Mouse (Mus musculus): ENCODE measurements around the gene Foxs1. TPM values are rescaled to one million over a fixed set of nuclear protein-coding genes. Genes with fewer than 3 reads are reported as not detected.

The Foxs1 gene
- total and polyA plus RNA-seq, 3 experiments = 1.7 to 10.5 (median 3.5) TPM

DNA sequence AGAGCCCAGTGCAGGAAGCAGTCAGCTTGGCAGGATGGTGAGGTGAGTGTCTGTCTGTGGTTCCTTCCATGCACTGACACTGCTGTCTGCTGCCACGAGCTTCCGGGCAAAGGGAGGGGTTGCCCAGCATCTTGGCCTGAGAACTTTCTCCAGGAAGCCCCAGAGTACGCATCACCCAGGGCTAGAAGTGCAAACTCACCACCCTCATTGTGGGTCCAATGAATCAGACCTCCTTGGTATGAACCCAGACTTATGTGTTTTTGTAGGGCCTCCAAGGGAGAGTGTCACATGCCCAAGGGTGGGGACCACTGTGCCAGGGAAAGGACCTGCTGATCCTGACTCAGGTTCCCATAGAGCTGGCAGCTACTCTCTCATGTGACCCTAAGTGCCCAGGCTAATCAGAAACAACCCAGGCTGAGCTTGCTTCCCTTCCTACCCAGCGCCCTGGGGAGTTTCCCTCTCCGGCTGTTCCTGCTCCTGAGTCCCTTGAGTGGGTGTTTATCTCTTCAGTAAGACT lies 28.8 kb downstream of the Foxs1 start:
- Histone ChIP-seq H3K27ac (peak overlapping the region; percentile 60), H3K27me3 (ENCODE audit: control insufficient read depth, insufficient read depth, low read length) (no peaks in the 10 kb centered on the region), H3K4me3 (no peak overlapping the region), H3K4me1 (ENCODE audit: control insufficient read depth, insufficient read depth, low read length) (peaks cover 7% of the 10 kb centered on the region), H3K36me3 (ENCODE audit: control insufficient read depth, insufficient read depth, low read length) (no peaks in the 10 kb centered on the region), H3K79me2 (replicated peaks; ENCODE audit: control insufficient read depth, insufficient read depth, low read length) (no peaks in the 10 kb centered on the region), H3K9ac (ENCODE audit: low read depth, low read length) (no peak overlapping the region)
- intact Hi-C loops (cut with DNase I) = no loop called here
- 19% methylated on average over 5 of the region's 5 CpGs for WGBS
- peak; percentile 42 to 45 for DNase-seq
- TF ChIP-seq EP300 (IDR thresholded peaks at IDR 0.05; ENCODE audit: insufficient read depth, low read depth, low read length) (no peak), POLR2A (IDR thresholded peaks at IDR 0.05; ENCODE audit: insufficient read depth, low read depth, low read length) (no peak), CTCF (IDR thresholded peaks at IDR 0.05) (no peak)

GRCm38 (mm10) chr2:152903586-152903985 lies 29.4 kb downstream of the Foxs1 start:
- no peak overlapping the region for H3K4me3 ChIP-seq
- peak in 1 of 2 experiments; percentile 38 for DNase-seq
- WGBS = 86% methylated on average over 4 of the region's 4 CpGs

DNA sequence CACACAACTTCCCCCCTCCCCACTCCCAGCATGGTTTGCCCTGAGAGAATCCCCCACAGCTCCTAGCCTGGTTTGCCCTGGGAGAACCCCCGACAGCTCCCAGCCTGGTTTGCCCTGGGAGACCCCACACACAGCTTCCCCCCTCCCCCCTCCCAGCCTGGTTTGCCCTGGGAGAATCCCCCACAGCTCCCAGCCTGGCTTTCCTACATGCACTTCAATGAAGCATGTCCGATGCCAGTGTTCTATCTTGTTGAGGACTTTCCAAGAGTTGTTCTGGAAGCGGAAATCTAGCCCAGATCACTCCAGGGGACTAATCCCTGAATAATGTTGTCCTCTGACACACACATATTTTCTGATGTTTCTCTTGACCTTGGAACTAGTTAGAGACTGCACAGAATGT lies 30.4 kb downstream of the Foxs1 start:
- WGBS = 58% methylated on average over 3 of the region's 3 CpGs
- Histone ChIP-seq H3K27ac (no peak overlapping the region), H3K9ac (ENCODE audit: low read depth, low read length) (no peak overlapping the region), H3K27me3 (ENCODE audit: control insufficient read depth, insufficient read depth, low read length) (no peaks in the 10 kb centered on the region), H3K36me3 (ENCODE audit: control insufficient read depth, insufficient read depth, low read length) (no peaks in the 10 kb centered on the region), H3K4me1 (ENCODE audit: control insufficient read depth, insufficient read depth, low read length) (peaks cover 7% of the 10 kb centered on the region), H3K79me2 (replicated peaks; ENCODE audit: control insufficient read depth, insufficient read depth, low read length) (no peaks in the 10 kb centered on the region), H3K4me3 (no peak overlapping the region)
- DNase-seq = no peak
- TF ChIP-seq EP300 (IDR thresholded peaks at IDR 0.05; ENCODE audit: insufficient read depth, low read depth, low read length) (no peak), POLR2A (IDR thresholded peaks at IDR 0.05; ENCODE audit: insufficient read depth, low read depth, low read length) (no peak), CTCF (IDR thresholded peaks at IDR 0.05) (no peak)
- intact Hi-C loops (cut with DNase I) = no loop called here

More at GRCm38 (mm10) chr2:152903586-152903985, 29.4 kb downstream of the Foxs1 start:
- Histone ChIP-seq H3K4me1 (ENCODE audit: control insufficient read depth, insufficient read depth, low read length) (peaks cover 7% of the 10 kb centered on the region), H3K79me2 (replicated peaks; ENCODE audit: control insufficient read depth, insufficient read depth, low read length) (no peaks in the 10 kb centered on the region), H3K27me3 (ENCODE audit: control insufficient read depth, insufficient read depth, low read length) (no peaks in the 10 kb centered on the region), H3K36me3 (ENCODE audit: control insufficient read depth, insufficient read depth, low read length) (no peaks in the 10 kb centered on the region), H3K9ac (ENCODE audit: low read depth, low read length) (no peak overlapping the region), H3K27ac (peak overlapping the region; percentile 60)
- TF ChIP-seq EP300 (IDR thresholded peaks at IDR 0.05; ENCODE audit: insufficient read depth, low read depth, low read length) (no peak), POLR2A (IDR thresholded peaks at IDR 0.05; ENCODE audit: insufficient read depth, low read depth, low read length) (no peak), CTCF (IDR thresholded peaks at IDR 0.05) (no peak)
- intact Hi-C loops (cut with DNase I) = no loop called here

DNA sequence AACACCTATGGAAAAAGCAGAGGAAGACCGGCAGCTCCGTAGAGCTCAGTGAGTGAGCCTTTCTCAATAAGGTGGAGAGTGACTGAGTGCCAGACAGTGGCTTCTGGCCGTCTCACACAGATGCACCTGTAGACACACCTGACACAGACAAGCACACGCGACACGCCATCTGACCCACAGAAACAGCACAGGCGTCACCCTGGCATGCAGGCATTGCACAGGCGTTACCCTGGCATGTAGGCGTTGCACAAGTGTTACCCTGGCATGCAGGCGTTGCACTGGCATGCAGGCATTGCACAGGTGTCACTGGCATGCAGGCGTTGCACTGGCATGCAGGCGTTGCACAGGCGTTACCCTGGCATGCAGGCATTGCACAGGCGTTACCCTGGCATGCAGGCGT lies 31.7 kb downstream of the Foxs1 start:
- DNase-seq = no peak
- Histone ChIP-seq H3K27ac (no peak overlapping the region), H3K27me3 (ENCODE audit: control insufficient read depth, insufficient read depth, low read length) (no peaks in the 10 kb centered on the region), H3K4me1 (ENCODE audit: control insufficient read depth, insufficient read depth, low read length) (peaks cover 6% of the 10 kb centered on the region), H3K9ac (ENCODE audit: low read depth, low read length) (no peak overlapping the region), H3K36me3 (ENCODE audit: control insufficient read depth, insufficient read depth, low read length) (no peaks in the 10 kb centered on the region), H3K79me2 (replicated peaks; ENCODE audit: control insufficient read depth, insufficient read depth, low read length) (no peaks in the 10 kb centered on the region), H3K4me3 (no peak overlapping the region)
- no peak for TF ChIP-seq CTCF (IDR thresholded peaks at IDR 0.05)
- no peak for TF ChIP-seq POLR2A (IDR thresholded peaks at IDR 0.05; ENCODE audit: insufficient read depth, low read depth, low read length)
- TF ChIP-seq EP300 (IDR thresholded peaks at IDR 0.05; ENCODE audit: insufficient read depth, low read depth, low read length) = no peak
- WGBS = 94% methylated on average over 15 of the region's 15 CpGs
- intact Hi-C loops (cut with DNase I) = no loop called here

DNA sequence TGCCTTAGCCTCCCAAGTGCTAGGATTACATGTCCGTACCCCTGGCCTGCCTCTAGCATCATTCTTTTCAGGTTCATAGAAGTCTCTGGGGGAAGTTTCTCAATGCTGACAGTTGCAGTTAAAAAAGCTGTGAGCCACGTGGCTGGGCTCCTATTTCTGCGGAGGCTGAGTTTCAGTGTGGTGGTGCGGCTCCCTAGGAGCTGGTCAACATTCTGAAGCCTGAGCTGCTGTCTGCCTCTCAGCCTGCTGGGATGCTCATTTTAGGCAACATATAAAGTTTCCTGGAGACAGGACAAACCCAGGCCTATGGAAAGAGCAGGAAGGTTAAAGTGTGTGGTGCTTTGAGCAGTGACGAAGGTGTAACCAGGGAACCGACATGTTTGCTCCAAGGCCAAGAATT lies 34.0 kb downstream of the Foxs1 start:
- 87% methylated on average over 6 of the region's 6 CpGs for WGBS
- no peak overlapping the region for H3K27ac ChIP-seq
- no peak for TF ChIP-seq EP300 (IDR thresholded peaks at IDR 0.05; ENCODE audit: insufficient read depth, low read depth, low read length)
- TF ChIP-seq CTCF (IDR thresholded peaks at IDR 0.05) = no peak
- TF ChIP-seq POLR2A (IDR thresholded peaks at IDR 0.05; ENCODE audit: insufficient read depth, low read depth, low read length) = no peak
- no peaks in the 10 kb centered on the region; the same call in none of the 2 replicates for H3K4me1 ChIP-seq (ENCODE audit: control insufficient read depth, insufficient read depth, low read length)
- intact Hi-C loops (cut with DNase I) = no loop called here
- no peaks in the 10 kb centered on the region for H3K27me3 ChIP-seq (ENCODE audit: control insufficient read depth, insufficient read depth, low read length)
- H3K9ac ChIP-seq (ENCODE audit: low read depth, low read length) = no peak overlapping the region
- DNase-seq = no peak
- H3K36me3 ChIP-seq (ENCODE audit: control insufficient read depth, insufficient read depth, low read length) = no peaks in the 10 kb centered on the region
- H3K79me2 ChIP-seq (replicated peaks; ENCODE audit: control insufficient read depth, insufficient read depth, low read length) = no peaks in the 10 kb centered on the region
- H3K4me3 ChIP-seq = no peak overlapping the region

DNA sequence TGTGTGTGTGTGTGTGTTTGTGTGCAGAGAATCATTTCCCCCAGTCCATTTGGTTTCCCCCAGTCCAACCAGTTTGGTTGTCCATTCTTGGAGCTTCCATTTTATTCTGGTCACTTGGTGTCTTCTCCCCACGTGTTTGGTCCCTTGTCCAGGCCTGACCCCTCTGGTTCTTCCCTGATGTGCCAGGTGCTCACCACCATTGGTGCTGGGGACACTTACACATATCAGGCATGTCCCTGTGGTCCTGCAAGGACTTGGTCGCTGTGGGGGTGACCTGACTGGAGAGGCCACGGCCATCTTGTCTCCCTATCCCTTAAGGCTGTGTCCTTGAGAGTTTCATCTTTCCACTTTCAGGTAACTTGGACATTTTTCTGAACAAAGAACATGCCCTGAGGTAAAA lies 36.1 kb downstream of the Foxs1 start:
- TF ChIP-seq POLR2A (IDR thresholded peaks at IDR 0.05; ENCODE audit: insufficient read depth, low read depth, low read length) (no peak), CTCF (IDR thresholded peaks at IDR 0.05) (no peak), EP300 (IDR thresholded peaks at IDR 0.05; ENCODE audit: insufficient read depth, low read depth, low read length) (no peak)
- Histone ChIP-seq H3K4me3 (no peak overlapping the region), H3K27me3 (ENCODE audit: control insufficient read depth, insufficient read depth, low read length) (no peaks in the 10 kb centered on the region), H3K9ac (ENCODE audit: low read depth, low read length) (no peak overlapping the region), H3K4me1 (ENCODE audit: control insufficient read depth, insufficient read depth, low read length) (no peaks in the 10 kb centered on the region), H3K27ac (no peak overlapping the region), H3K79me2 (replicated peaks; ENCODE audit: control insufficient read depth, insufficient read depth, low read length) (no peaks in the 10 kb centered on the region), H3K36me3 (ENCODE audit: control insufficient read depth, insufficient read depth, low read length) (no peaks in the 10 kb centered on the region)
- no peak for DNase-seq
- WGBS = 77% methylated on average over 3 of the region's 3 CpGs
- intact Hi-C loops (cut with DNase I) = no loop called here
